Mouse (Mus musculus) brain, embryonic 14.5 days (tissue): ENCODE results near the gene Nlrp4c. TPM values are rescaled to one million over a fixed set of nuclear protein-coding genes. Genes with fewer than 3 reads are reported as not detected.
"Not testable (repeated sequence)": the region's sequence is repeated elsewhere in the genome, so short reads cannot be mapped to it uniquely, and the experiment has no call there.

Source experiments
- DNase-seq: peaks from one replicate; pipeline ENCODE4 v3.0.0-alpha.2; 2011; ENCODE audit warnings: low read depth
- CTCF ChIP-seq: fragments of 200-500 bp; IDR thresholded peaks from 2 replicates; pipeline ENCODE4 v1.5.1; 2012; ENCODE audit warnings: inconsistent platforms, mild to moderate bottlenecking, moderate library complexity, borderline replicate concordance; ENCODE audit not compliant: insufficient read depth, insufficient read length; ENCODE audit errors: extremely low read depth
- POLR2A ChIP-seq: fragments of 200-500 bp; IDR thresholded peaks from 2 replicates; pipeline ENCODE4 v1.6.1; 2012; ENCODE audit warnings: mild to moderate bottlenecking, inconsistent platforms, borderline replicate concordance; ENCODE audit not compliant: poor library complexity, insufficient read depth, insufficient read length, severe bottlenecking; ENCODE audit errors: extremely low read depth
- polyA plus RNA-seq: library from polyadenylated mRNA; depleted of rRNA; stranded (reverse); fragments of >200 nt; gene quantifications from 2 replicates; pipeline ENCODE4 v1.2.3, GENCODE M21; 2012; rRNA removed

Gene Nlrp4c
- polyA plus RNA-seq, result not detected in 2 replicates

GRCm38 (mm10) chr7:6044861-6045260 is at the start of gene Nlrp4c:
Gene Nlrp4c (plus strand): TSS chr7:6045161.
- TF ChIP-seq POLR2A, result no peak
- no peak for TF ChIP-seq CTCF
- DNase-seq, result no peak

GRCm38 (mm10) chr7:6010910-6011309 is 34.1 kb upstream of the Nlrp4c start, which contains the start of gene Vmn1r65:
Gene Vmn1r65 (minus strand): TSS chr7:6011010.
- TF ChIP-seq CTCF, result no peak

GRCm38 (mm10) chr7:6119501-6119900 is 74.5 kb downstream of the Nlrp4c start:
- DNase-seq, result no peak
- TF ChIP-seq POLR2A (no peak), CTCF (no peak)

More at GRCm38 (mm10) chr7:6010910-6011309, 34.1 kb upstream of the Nlrp4c start, which contains the start of gene Vmn1r65:
- DNase-seq, result no peak

GRCm38 (mm10) chr7:6120104-6120503 is 75.1 kb downstream of the Nlrp4c start:
- not testable (repeated sequence) for DNase-seq

- not testable (repeated sequence) for DNase-seq
Measured at GRCm38 (mm10) chr7:6121128-6121527, 76.2 kb downstream of the Nlrp4c start.

GRCm38 (mm10) chr7:6126690-6127448 is 81.9 kb downstream of the Nlrp4c start:
- TF ChIP-seq CTCF (peak; percentile 90), POLR2A (no peak)
- DNase-seq, result peak; percentile 92

GRCm38 (mm10) chr7:6130346-6130745 is 85.4 kb downstream of the Nlrp4c start:
- no peak for DNase-seq
- no peak for TF ChIP-seq CTCF
- TF ChIP-seq POLR2A, result no peak

- no peak for DNase-seq
- no peak for TF ChIP-seq POLR2A
- TF ChIP-seq CTCF, result no peak
Measured at GRCm38 (mm10) chr7:6132646-6133045, 87.7 kb downstream of the Nlrp4c start.

- TF ChIP-seq POLR2A, result no peak
- TF ChIP-seq CTCF, result no peak
- no peak for DNase-seq
Measured at GRCm38 (mm10) chr7:6136497-6136896, 91.5 kb downstream of the Nlrp4c start.

- TF ChIP-seq CTCF (no peak), POLR2A (no peak)
- no peak for DNase-seq
Measured at GRCm38 (mm10) chr7:6139295-6139694, 94.3 kb downstream of the Nlrp4c start.

- TF ChIP-seq POLR2A (no peak), CTCF (no peak)
- DNase-seq, result peak; percentile 56
Measured at GRCm38 (mm10) chr7:6143991-6144531, 99.1 kb downstream of the Nlrp4c start.

- peak; percentile 10 for DNase-seq
- TF ChIP-seq POLR2A, result no peak
Measured at GRCm38 (mm10) chr7:6145423-6146188, 100.6 kb downstream of the Nlrp4c start.
